ENCODE assay signal across 11 mouse cellular contexts in genomic region chr3:135298560-135298959, GRCm38 (mm10). TPM values are rescaled to one million over a fixed set of nuclear protein-coding genes. Genes with fewer than 3 reads are reported as not detected.
DNase-seq lines count a peak whose midpoint lies in the region; ATAC-seq lines count a peak whose summit lies in the region.
"Had no signal": no experiment of that assay in that cellular context is flagged by ENCODE, and none has a peak within 500 bp of the region (broad histone marks: within the 10 kb centered on the region; RNA-seq: fewer than 3 reads in every experiment).

No protein-coding gene starts in this region.

- H3K4me2 ChIP-seq in midbrain, embryonic 13.5 days (replicated peaks): no peak overlapping the region
- H3K4me2 ChIP-seq: limb, embryonic 13.5 days had no signal

- no peak overlapping the region for H3K27ac ChIP-seq in midbrain, embryonic 13.5 days
- H3K27ac ChIP-seq: limb, embryonic 13.5 days had no signal

- peaks cover 5% of the 10 kb centered on the region for H3K4me1 ChIP-seq in midbrain, embryonic 13.5 days (replicated peaks)
- H3K4me1 ChIP-seq: limb, embryonic 13.5 days had no signal

- H3K9ac ChIP-seq in midbrain, embryonic 13.5 days (replicated peaks): no peak overlapping the region
- H3K9ac ChIP-seq: limb, embryonic 13.5 days had no signal

- H3K9me3 ChIP-seq in midbrain, embryonic 13.5 days: no peaks in the 10 kb centered on the region
- H3K9me3 ChIP-seq: limb, embryonic 13.5 days had no signal

- DNase-seq in gastrocnemius, postnatal 25 days: peak; percentile 26
- DNase-seq in gastrocnemius, postnatal 10 days: no peak
- DNase-seq in right cerebral cortex, adult 2 months (ENCODE audit: low spot score in 2 of 2): peak; percentile 44 to 53
- DNase-seq in right cerebral cortex, postnatal 14 days: no peak
- DNase-seq in adrenal gland, postnatal 10 days: peak; percentile 79
- DNase-seq in cerebellum, postnatal 14 days: no peak
- DNase-seq: kidney, adult 18-20 months had no signal

- no peaks in the 10 kb centered on the region for H3K27me3 ChIP-seq in midbrain, embryonic 13.5 days
- H3K27me3 ChIP-seq: limb, embryonic 13.5 days had no signal

- WGBS in midbrain, embryonic 13.5 days: 86% methylated on average over 3 of the region's 3 CpGs

- no peak overlapping the region for H3K4me3 ChIP-seq in midbrain, embryonic 13.5 days (replicated peaks)
- H3K4me3 ChIP-seq: limb, embryonic 13.5 days had no signal

- ATAC-seq in megakaryocyte progenitor cell, adult 5-6 weeks (replicated peaks; ENCODE audit: poor library complexity): peak; percentile 81
- no peak for ATAC-seq in midbrain, embryonic 13.5 days

- H3K36me3 ChIP-seq in midbrain, embryonic 13.5 days: no peaks in the 10 kb centered on the region
- H3K36me3 ChIP-seq: limb, embryonic 13.5 days had no signal

RNA-seq across cellular contexts. Expression of gene Slc9b2, which starts 8.9 kb away (rescaled TPM):
- total RNA-seq in gastrocnemius, postnatal 25 days (2021): under 1 TPM; 0.18 to 0.43 TPM
- 1 to 10 TPM in 1 of 2 experiments, under 1 TPM in 1; 0.23 to 7.5 TPM for total RNA-seq in gastrocnemius, postnatal 10 days (2021)
- total RNA-seq in adrenal gland, postnatal 10 days (2021): 1 to 10 TPM; 1.8 to 4.2 TPM
- total RNA-seq in megakaryocyte progenitor cell, adult 5-6 weeks (2015): 0.17 TPM in 1 of 2 replicates, not detected in the other
- total RNA-seq in megakaryocyte progenitor cell, adult 5-6 weeks (2017): 0.12 TPM in 1 of 2 replicates, not detected in the other
- 0.39 and 1.1 TPM in 2 replicates for polyA plus RNA-seq in midbrain, embryonic 13.5 days (2015; fragmentation: Nextera tagmentation; extraction: Ambion mirVana)
- total RNA-seq: megakaryocyte, adult 5-6 weeks had no signal

RNA-seq across cellular contexts. Expression of gene Bdh2, which starts 17.5 kb away (rescaled TPM):
- 1 to 10 TPM; 2.3 to 3.1 TPM for total RNA-seq in gastrocnemius, postnatal 25 days (2021)
- 1 to 10 TPM; 4.4 to 5.6 TPM for total RNA-seq in gastrocnemius, postnatal 10 days (2021)
- 1 to 10 TPM; 2.8 to 3.5 TPM for total RNA-seq in adrenal gland, postnatal 10 days (2021)
- total RNA-seq in megakaryocyte progenitor cell, adult 5-6 weeks (2015): 0.32 and 0.52 TPM in 2 replicates
- 0.07 TPM in 1 of 2 replicates, not detected in the other for total RNA-seq in megakaryocyte progenitor cell, adult 5-6 weeks (2017)
- 4.3 TPM in 2 replicates for polyA plus RNA-seq in midbrain, embryonic 13.5 days (2015; fragmentation: Nextera tagmentation; extraction: Ambion mirVana)
- total RNA-seq: megakaryocyte, adult 5-6 weeks had no signal

RNA-seq across cellular contexts. Expression of gene Slc9b1, which starts 49.3 kb away (rescaled TPM):
- total RNA-seq in gastrocnemius, postnatal 25 days (2021): not detected
- not detected for total RNA-seq in gastrocnemius, postnatal 10 days (2021)
- total RNA-seq in adrenal gland, postnatal 10 days (2021): under 1 TPM; 0.45 to 0.84 TPM
- not detected in 2 replicates for total RNA-seq in megakaryocyte progenitor cell, adult 5-6 weeks (2015)
- total RNA-seq in megakaryocyte progenitor cell, adult 5-6 weeks (2017): not detected in 2 replicates
- 0.17 and 0.28 TPM in 2 replicates for polyA plus RNA-seq in midbrain, embryonic 13.5 days (2015; fragmentation: Nextera tagmentation; extraction: Ambion mirVana)
- total RNA-seq: megakaryocyte, adult 5-6 weeks had no signal

Comparison
In these comparisons a context has a peak if more than half of its experiments do, and no peak if none do; other contexts are left out.
1. DNase-seq: peak in gastrocnemius, postnatal 25 days (single experiment), right cerebral cortex, adult 2 months (2 of 2) and adrenal gland, postnatal 10 days (single experiment); none in gastrocnemius, postnatal 10 days (single experiment), right cerebral cortex, postnatal 14 days (single experiment) and cerebellum, postnatal 14 days (0 of 2).